Mouse (Mus musculus) hindbrain, embryonic 16.5 days (tissue): Measurements from ENCODE around the gene Zbtb3. TPM values are rescaled to one million over a fixed set of nuclear protein-coding genes. Genes with fewer than 3 reads are reported as not detected.
A peak's percentile ranks its signal among the peaks of the same experiment; 100 is the strongest.

Experiments
- ATAC-seq: fragments of 200-750 bp; cut with Nextera tagmentation; 2 replicates; pipeline ENCODE4 v1.8.0; 2017; ENCODE audit warnings: moderate TSS enrichment, moderate library complexity
- H3K27ac ChIP-seq: fragments of 300-500 bp; sonication (generic); 2 replicates; pipeline ENCODE4 v1.5.1; 2014; ENCODE audit warnings: low read depth, mild to moderate bottlenecking, control low read depth, low read length, moderate library complexity
- H3K27me3 ChIP-seq: fragments of 300-500 bp; sonication (generic); replicated peaks from 2 replicates; pipeline ENCODE4 v1.6.1; 2014; ENCODE audit warnings: low read length; ENCODE audit not compliant: control insufficient read depth, insufficient read depth
- H3K36me3 ChIP-seq: fragments of 300-500 bp; sonication (generic); 2 replicates; pipeline ENCODE4 v1.6.1; 2014; ENCODE audit warnings: mild to moderate bottlenecking, low read length, moderate library complexity, mixed read lengths; ENCODE audit not compliant: control insufficient read depth, insufficient read depth
- H3K4me1 ChIP-seq: fragments of 300-500 bp; sonication (generic); 2 replicates; pipeline ENCODE4 v1.6.1; 2014; ENCODE audit warnings: low read depth, low read length; ENCODE audit not compliant: control insufficient read depth, insufficient read depth
- H3K4me2 ChIP-seq: fragments of 300-500 bp; sonication (generic); 2 replicates; pipeline ENCODE4 v1.6.1; 2014; ENCODE audit warnings: mild to moderate bottlenecking, low read length, control low read depth, moderate library complexity
- H3K4me3 ChIP-seq: fragments of 300-500 bp; sonication (generic); 2 replicates; pipeline ENCODE4 v1.5.1; 2014; ENCODE audit warnings: mild to moderate bottlenecking, low read length, control low read depth, moderate library complexity
- H3K9ac ChIP-seq: fragments of 300-500 bp; sonication (generic); 2 replicates; pipeline ENCODE4 v1.6.1; 2014; ENCODE audit warnings: low read depth, mild to moderate bottlenecking, control low read depth, low read length, moderate library complexity
- H3K9me3 ChIP-seq: fragments of 300-500 bp; sonication (generic); 2 replicates; pipeline ENCODE4 v1.6.1; 2014; ENCODE audit warnings: mild to moderate bottlenecking, low read length, moderate library complexity; ENCODE audit not compliant: control insufficient read depth
- WGBS: fragments of 180-500 bp; shearing (Covaris S2); extraction: QIAGEN DNeasy Blood & Tissue Kit; methylation state at CpG from one replicate; pipeline ENCODE4 v1.1.7; 2014; 5-methylcytosine and 5-hydroxymethylcytosine counted together
- polyA plus RNA-seq: library from polyadenylated mRNA; unstranded; fragments of >200 nt; fragmentation: Nextera tagmentation; extraction: Ambion mirVana; gene quantifications from 2 replicates; pipeline ENCODE4 v1.2.1, GENCODE M21; 2015

The Zbtb3 gene
- polyA plus RNA-seq, 1 experiment from 2014 or later: 8.0 TPM

DNA sequence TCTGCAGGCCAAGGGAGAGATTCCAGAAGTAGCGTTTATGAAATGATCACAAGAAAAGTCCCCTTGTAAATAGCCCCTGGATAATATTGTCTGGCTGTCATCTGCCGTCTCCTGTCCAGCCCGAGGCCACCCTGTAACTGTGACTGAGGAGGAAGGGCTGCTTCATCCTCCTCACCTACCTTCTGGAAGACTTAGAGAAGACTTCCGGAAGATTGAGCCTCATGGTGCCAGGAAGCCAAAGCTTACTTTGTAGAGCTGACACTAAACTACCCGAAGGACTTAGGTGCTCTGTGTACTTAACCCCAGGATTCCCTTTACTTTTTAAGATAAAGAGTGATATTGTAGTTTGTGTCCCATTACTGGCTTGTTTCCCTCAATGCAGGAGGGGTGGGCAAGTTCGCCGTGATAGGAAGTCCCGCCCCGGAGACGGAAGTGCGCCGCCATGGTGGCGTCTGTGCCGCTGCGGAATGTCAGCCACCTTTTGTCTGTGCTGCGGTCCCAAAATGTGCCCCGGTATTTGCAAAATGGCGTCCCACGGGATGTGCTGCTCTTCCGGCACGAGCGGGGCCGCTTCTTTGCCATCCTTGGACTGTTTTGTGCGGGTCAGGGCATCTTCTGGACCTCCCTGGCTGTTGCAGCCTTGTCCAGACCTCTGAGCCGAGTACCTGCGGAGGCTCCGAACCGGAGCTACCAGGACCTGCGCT lies 31.6 kb upstream of the Zbtb3 start, which contains the start of gene Tmem223:
TSS of gene Tmem223 (plus strand) at position 430 of the 704 bp plus-strand sequence.
- H3K27ac ChIP-seq: peak within 1 kb of the TSS; percentile 82
- 15% methylated on average over 29 of the region's 29 CpGs for WGBS
- H3K9me3 ChIP-seq: no peaks in the 10 kb centered on the region
- ATAC-seq: peak; percentile 58
- peaks cover 46% of the 10 kb centered on the region for H3K36me3 ChIP-seq
- peak within 1 kb of the TSS; percentile 60 for H3K4me3 ChIP-seq
- H3K4me1 ChIP-seq: peaks cover 29% of the 10 kb centered on the region
- H3K4me2 ChIP-seq: peak within 1 kb of the TSS; percentile 65
- H3K27me3 ChIP-seq: no peaks in the 10 kb centered on the region
- peak within 1 kb of the TSS; percentile 80 for H3K9ac ChIP-seq

DNA sequence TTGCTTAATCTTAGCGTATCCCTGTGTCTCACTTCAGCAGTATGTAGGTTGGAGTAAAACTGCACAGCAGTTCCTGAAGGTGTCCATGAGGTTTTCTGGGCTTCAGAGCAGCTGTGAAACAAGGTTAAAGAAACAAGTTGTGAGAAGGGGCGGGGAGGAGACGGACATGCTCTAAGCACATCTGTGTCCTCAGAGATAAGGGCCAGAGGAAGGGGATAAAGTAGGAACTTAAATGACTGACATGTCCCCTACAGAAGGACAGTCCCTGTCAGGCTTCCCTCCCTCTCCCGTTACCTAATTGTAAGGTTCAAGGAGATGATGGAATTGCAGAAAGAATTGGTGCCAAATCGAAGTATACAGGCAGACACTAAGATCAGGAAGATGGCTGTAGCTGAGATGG lies 29.4 kb upstream of the Zbtb3 start:
- H3K9ac ChIP-seq: peak overlapping the region; percentile 93; the same call in 1 of the 2 replicates
- H3K36me3 ChIP-seq: peaks cover 24% of the 10 kb centered on the region
- no peak overlapping the region for H3K27ac ChIP-seq
- H3K9me3 ChIP-seq: no peaks in the 10 kb centered on the region
- peak overlapping the region; percentile 99; the same call in 1 of the 2 replicates for H3K4me2 ChIP-seq
- 85% methylated on average over 5 of the region's 5 CpGs for WGBS
- no peak for ATAC-seq
- no peak overlapping the region for H3K4me3 ChIP-seq
- H3K4me1 ChIP-seq: peaks cover 30% of the 10 kb centered on the region
- no peaks in the 10 kb centered on the region for H3K27me3 ChIP-seq

DNA sequence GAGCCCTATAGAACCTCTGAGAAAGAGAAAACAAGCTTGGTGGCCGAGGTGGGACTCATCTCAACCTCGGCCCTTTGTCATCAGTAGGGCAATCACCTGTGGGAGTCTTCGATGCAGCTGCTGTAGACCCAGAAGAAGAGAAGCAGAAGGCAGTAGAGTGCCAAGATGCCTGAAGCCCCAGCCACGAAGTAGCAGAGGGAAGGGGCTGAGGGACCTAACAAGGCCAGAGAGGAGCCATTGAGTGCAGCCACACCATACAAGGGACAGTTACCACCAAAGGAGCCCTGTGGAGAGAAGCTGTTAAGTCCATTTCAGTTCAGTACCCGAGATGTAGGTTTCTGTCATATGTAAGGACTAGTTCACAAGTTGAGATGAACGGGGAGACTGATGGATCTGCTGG lies 28.9 kb upstream of the Zbtb3 start:
- peak overlapping the region; percentile 93 for H3K9ac ChIP-seq
- H3K27ac ChIP-seq: no peak overlapping the region
- H3K27me3 ChIP-seq: no peaks in the 10 kb centered on the region
- H3K36me3 ChIP-seq: peaks cover 22% of the 10 kb centered on the region
- no peaks in the 10 kb centered on the region for H3K9me3 ChIP-seq
- peak overlapping the region; percentile 70 for H3K4me3 ChIP-seq
- ATAC-seq: no peak
- H3K4me2 ChIP-seq: peak overlapping the region; percentile 99
- H3K4me1 ChIP-seq: peaks cover 30% of the 10 kb centered on the region
- 57% methylated on average over 6 of the region's 6 CpGs for WGBS

DNA sequence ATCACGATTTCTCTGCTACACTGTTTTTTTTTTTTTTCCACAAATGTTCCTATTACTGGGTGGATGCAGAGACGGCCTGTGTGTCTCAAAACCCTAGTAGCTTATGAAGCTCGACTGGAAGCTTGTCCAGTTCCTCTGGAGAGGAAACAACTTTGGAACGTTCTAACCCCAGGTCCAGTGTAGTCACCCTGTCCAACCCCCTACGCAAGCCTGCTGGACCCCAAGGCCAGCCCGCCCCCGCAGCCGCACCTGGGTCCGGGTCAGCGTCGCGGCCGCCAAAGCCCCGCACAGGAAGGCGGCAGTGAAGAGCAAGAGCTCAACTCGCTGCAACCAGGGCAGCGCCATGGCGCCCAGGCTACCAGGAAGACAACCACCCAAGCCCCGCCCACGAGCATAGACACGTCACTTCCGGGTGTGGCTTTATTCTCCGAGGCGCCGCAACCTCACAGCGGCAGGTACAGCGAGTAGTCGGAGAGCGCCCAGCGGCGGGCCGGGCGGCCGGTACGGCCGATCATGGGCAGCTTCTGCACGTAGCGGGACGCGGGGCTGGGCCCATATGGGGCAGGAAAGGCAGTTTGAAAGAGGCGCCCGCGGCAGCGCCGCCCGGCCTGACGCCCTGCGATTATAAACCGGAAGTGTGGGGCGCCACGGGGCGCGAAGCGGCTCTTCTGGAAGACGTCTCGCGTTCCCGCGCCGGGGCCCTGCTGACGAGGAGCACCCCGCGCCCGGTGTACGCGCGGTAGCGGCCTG lies 28.1 kb upstream of the Zbtb3 start, which contains the start of gene Tmem179b:
TSS of gene Tmem179b (minus strand) at position 382 of the 750 bp plus-strand sequence.
- Histone ChIP-seq H3K4me1 (peaks cover 30% of the 10 kb centered on the region), H3K9me3 (no peaks in the 10 kb centered on the region), H3K36me3 (peaks cover 18% of the 10 kb centered on the region), H3K9ac (peak within 1 kb of the TSS; percentile 93), H3K4me2 (peak within 1 kb of the TSS; percentile 99), H3K27ac (peak within 1 kb of the TSS; percentile 97), H3K27me3 (no peaks in the 10 kb centered on the region), H3K4me3 (peak within 1 kb of the TSS; percentile 70)
- under 1% methylated on average over 68 of the region's 68 CpGs for WGBS
- peak; percentile 94 for ATAC-seq

DNA sequence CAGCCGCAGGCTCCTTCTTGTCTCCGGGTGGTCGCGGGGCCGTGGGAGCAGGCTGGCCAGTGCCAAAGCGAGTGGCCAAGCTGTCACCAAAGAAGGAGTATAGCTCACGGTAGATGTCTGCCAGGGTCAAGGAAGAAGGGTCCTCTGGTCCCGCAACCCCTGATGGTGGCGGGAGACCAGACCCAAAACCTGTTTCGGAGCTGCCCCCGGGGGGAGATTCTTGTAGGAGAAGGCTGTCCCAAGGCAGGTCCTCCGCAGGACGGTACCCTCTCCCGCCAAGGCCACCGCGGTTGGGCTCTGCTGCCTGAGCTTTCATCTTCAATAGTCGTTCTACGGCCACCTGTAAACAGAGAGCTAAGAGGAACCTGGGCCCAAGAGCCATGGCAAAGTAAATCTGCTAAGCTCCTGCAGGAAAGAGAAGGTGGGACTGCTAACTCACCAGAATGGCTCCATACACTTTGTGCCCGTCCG lies 27.4 kb upstream of the Zbtb3 start:
- WGBS: 7% methylated on average over 20 of the region's 20 CpGs
- Histone ChIP-seq H3K4me1 (peaks cover 30% of the 10 kb centered on the region), H3K36me3 (peaks cover 16% of the 10 kb centered on the region), H3K4me3 (peak overlapping the region; percentile 70), H3K4me2 (peak overlapping the region; percentile 99), H3K9me3 (no peaks in the 10 kb centered on the region), H3K27ac (peak overlapping the region; percentile 97), H3K27me3 (no peaks in the 10 kb centered on the region), H3K9ac (peak overlapping the region; percentile 93)
- no peak; the same call in 1 of the 2 replicates for ATAC-seq

DNA sequence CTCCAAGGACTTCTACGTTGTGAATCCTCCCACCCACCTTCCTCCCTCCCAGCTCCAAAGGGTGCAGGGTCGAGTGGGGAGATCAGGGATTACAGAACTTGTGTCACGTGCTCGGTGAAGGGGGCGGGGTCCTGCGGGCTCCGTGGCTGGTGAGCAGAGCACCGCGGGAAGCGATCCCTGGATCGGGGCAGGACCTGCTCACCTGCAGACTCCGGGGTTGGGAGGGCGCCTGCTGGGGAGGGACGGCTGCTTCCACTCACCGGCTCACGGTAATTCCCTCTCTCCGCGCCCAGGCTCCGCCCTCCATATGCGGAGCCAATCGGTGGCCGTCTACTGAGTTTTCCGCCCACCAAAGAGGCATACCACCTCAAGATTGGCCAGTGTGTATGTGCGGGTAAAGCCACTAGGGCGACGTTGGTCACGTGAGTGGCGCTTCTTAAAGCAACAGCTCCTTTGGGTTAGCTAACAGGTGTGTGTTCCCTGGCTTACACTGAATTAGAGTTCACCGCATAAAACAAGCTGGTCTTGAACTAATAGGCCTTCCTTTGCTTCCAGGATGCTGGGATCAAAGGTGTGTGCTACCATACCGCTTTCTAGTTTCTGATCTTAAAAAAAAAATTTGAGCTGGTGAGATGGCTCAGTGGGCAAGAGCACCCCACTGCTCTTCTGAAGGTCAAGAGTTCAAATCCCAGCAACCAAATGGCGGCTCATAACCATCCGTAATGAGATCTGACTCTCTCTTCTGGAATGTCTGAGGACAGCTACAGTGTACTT lies 16.2 kb upstream of the Zbtb3 start, which contains the start of gene Taf6l:
TSS of gene Taf6l (minus strand) at position 410 of the 774 bp plus-strand sequence.
- Histone ChIP-seq H3K27me3 (no peaks in the 10 kb centered on the region), H3K36me3 (peaks cover 18% of the 10 kb centered on the region), H3K9ac (peak within 1 kb of the TSS; percentile 76), H3K4me3 (peak within 1 kb of the TSS; percentile 83), H3K4me1 (peaks cover 14% of the 10 kb centered on the region), H3K4me2 (peak within 1 kb of the TSS; percentile 82), H3K27ac (peak within 1 kb of the TSS; percentile 89), H3K9me3 (no peaks in the 10 kb centered on the region)
- peak; percentile 99 for ATAC-seq
- 0% methylated on average over 31 of the region's 32 CpGs for WGBS

DNA sequence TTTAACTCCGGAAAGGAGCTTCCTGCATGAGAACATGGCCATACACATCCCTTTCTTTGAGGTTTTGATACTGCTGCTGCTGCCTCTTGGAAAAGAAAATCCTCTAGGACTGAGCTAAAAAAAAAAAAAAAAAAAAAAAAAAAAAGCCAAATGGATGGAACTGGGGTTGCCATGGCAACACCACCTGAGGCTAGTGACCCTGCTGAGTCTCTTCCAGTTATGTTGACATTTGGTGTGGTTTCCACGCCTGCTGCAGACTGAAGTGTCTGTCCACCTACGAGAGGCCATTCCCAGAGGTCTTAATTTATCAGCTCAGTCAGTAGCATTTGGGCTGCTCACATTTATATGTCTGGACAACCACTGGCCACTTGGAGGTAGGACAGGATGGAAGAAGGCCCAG lies 13.8 kb upstream of the Zbtb3 start:
- WGBS: 22% methylated on average over 3 of the region's 3 CpGs
- Histone ChIP-seq H3K9ac (0 out of 2 replicates have a peak overlapping the region, but pooled peaks have one; percentile 9), H3K27me3 (no peaks in the 10 kb centered on the region), H3K27ac (peak overlapping the region; percentile 55; the same call in 1 of the 2 replicates), H3K4me2 (no peak overlapping the region), H3K36me3 (peaks cover 7% of the 10 kb centered on the region), H3K4me3 (no peak overlapping the region), H3K4me1 (peaks cover 14% of the 10 kb centered on the region), H3K9me3 (no peaks in the 10 kb centered on the region)
- ATAC-seq: no peak

DNA sequence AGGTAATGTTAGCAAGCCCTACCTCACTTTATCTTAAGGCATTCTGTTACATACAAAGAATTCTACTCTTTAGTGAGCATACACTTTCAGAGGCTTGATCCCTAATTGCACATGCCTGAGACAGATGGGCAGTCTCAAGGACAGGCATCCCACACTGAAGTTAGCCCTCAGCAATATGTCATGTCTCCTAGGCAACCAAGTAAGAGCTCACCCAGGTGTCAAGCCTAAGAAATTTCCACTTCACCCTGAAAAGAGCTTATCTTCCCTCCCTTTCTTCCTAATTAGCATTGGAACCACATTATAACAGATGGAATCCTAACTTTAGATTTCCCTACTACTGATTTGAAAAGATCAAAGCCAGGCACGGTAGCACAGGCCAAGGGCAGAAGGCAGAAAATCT lies 13.2 kb upstream of the Zbtb3 start:
- Histone ChIP-seq H3K4me3 (no peak overlapping the region), H3K27ac (peak overlapping the region; percentile 55), H3K36me3 (peaks cover 12% of the 10 kb centered on the region), H3K9me3 (no peaks in the 10 kb centered on the region), H3K4me1 (peaks cover 14% of the 10 kb centered on the region), H3K27me3 (no peaks in the 10 kb centered on the region), H3K9ac (no peak overlapping the region), H3K4me2 (no peak overlapping the region)
- ATAC-seq: no peak
- WGBS: 38% methylated on average over 1 of the region's 1 CpGs
